Mouse (Mus musculus) frontal cortex, postnatal 36 days (tissue): ENCODE measurements around the gene Cacul1.

Source experiments
- DNase-seq, 2 experiments: peaks; one replicate each; pipeline ENCODE4 v3.0.0; 2022; ENCODE audit warnings: low spot score in 2 of 2

Gene Cacul1

DNA sequence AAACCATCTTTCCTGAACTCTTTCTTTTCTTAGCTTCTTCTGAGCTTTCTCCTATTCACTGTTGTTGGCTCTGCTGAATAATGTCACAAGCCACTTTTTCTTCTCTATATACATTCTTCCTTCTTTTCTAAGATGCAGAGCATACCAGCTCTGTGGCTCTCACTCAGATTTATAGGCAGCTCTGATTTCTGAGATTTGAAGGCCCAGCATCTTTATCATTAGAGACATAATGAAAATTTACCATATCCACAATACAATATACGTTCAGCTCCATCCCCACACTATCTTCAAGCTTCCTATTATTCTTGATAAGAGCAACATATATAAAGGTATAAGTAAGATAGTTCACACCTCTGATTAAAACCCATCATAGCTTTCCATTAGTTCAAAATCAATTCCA lies 50.7 kb downstream of the Cacul1 start:
- DNase-seq = no peak

DNA sequence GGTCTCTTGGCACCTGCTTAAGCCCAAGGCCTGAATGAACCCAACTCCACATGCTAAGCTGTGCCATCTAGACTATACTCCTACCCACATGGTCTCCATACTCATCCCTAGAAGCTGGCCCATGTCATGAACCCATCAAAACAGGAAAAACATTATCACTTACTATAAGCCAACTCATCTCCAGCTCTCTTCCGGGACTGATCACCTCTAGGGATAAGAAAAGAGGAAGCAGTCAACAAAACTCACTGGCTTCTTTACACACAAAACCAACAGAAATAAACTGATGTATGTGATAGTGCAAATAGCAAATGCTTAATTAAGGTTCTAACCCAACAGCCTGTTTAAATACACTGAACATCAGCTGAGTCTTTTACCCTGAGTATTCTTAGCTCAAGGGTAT lies 51.5 kb downstream of the Cacul1 start:
- no peak for DNase-seq

DNA sequence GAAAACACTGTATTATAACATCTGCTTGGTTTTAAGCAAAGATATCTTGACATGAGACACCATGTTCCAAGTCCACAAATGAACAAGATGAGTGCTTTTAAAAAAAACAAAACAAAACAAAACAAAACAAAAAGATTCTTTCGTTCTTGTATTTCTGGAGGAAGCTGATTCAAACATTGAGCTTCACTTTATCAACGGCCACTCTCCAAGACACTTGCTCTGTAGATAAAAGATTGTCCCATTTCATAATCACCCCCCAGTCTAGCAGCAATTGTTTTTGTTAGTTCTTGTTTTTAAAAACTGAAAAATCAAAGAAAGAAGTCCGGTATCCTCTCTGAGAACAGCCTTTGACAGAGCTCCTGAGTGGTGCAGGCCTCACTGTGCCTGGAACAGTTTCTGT lies 52.2 kb downstream of the Cacul1 start:
- no peak for DNase-seq

DNA sequence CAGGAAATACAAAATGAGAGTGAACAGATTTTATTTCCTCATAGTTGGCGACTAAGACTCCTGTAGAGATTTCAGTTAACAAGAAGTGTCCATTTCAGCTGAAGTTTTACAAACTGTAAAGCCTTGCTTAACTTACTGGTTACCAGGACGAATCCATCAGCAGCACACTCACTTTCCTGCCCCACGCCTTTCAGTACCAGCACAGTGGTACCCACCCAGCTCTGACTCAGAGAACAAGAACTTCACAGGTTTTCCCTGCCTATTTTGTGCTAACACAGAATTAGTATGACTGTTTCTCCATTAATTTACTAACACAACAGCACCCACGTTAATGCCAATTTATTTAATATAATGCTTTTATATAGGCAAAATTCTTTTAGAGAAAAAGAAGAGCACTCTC lies 53.9 kb downstream of the Cacul1 start:
- no peak for DNase-seq

DNA sequence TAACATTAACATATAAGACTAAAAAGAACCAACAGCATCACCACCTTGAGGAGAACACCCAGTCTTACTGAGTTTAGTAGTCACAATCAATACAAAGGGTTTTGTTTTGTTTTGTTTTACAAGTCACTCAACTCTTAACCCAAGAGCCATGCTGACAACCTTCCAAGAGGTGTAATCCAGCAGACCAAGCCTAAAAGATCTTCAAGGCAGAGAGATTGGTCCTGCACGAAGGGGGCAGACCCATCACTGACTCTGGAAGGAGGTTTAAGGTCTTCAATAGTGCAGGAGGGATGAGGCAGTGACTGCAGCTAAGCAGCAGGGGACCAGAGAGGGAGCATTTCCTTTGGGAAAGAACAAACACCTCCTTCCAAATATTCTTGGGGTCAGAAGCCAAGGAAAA lies 55.7 kb downstream of the Cacul1 start:
- no peak for DNase-seq

DNA sequence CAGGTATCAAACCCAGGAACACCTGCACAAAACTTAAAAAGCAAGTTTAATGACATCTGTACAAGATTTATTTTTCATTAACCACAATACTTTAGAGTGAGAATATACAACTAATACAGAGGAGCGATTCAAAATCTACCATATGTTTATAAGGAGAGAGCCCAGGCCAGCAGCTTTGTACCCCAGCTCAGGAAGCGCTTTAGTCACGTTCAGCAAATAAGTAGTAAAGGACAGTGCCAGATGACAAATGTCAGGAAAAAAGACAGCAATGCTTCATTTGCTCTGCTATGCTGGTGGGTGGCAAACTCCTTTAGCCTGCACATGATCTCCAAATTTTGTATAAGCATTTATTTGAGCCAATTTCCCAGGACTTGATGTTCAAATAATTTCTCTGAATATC lies 56.1 kb downstream of the Cacul1 start:
- no peak for DNase-seq

DNA sequence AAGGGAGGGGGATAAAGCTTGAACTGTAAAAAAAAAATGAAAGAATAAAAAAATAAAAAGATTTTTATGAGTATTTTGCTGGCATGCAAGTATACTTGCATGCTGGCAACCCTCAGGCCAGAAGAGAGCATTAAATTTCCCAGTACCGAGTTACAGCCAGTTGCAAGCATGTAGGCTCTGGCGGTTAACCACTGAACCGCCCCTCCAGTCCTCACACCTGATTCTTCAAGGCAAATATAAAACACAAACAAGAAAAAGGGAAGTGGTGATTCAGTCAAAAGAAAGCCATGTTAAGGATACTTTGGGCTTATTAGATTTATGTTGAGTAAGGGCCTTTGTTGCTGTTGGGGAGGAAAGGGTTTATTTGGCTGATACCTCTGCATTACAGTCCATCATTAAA lies 60.7 kb downstream of the Cacul1 start:
- DNase-seq = no peak

DNA sequence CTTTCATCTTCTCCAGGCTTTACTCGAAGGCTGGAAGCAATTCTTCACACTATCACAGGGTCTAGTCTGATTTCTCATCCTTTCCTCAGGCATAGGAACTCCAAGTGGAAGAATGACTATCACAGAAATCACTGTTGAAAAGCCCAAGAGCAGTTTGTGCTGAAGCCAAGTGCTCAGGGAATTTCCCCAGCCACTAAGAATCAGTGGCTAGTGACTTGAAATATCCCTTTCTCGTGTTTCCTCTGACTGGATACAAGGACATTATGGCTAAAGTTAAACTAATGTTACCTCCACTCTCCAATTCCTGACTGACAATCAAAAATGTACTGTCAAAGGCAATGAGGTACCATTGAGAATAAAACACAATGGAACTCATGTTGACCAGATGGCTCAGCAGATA lies 65.8 kb downstream of the Cacul1 start:
- no peak for DNase-seq

DNA sequence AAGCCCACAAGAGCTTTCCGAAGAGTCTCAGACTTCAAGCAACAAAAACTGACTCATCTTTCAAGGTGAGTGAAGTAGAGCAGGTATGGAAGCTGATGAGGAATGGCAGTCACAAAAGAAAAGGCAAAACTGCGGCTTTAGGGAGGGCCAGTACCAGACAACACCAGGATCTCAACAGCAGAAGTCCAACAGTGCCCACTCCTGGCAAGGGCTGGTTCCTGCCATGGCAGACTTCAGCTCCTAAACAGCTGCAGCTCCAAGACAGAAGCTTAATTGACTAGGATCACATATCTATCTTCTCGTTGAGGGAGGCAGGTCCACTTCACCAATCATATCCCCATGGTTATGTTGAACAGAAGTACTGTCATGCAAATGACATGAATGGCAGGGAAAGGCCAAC lies 67.4 kb downstream of the Cacul1 start:
- peak; percentile 8 to 11 for DNase-seq

DNA sequence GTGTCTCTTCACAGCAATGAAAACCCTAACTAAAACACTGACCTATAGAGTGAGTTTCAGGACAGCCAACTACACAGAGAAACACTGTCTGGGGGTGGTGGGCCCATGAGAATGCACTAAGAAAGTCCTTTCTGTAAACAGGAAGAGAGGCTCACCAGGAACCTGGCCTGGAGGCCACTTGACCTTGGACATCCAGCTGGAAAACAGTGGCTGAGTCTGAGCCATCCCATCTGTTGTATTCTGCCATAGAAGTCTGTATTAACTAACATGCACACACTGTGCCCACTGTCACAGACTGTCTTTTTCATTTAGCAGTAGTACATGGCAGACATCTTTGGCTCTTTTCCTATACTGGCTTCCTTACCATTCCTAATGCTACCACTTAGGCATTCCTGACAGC lies 80.6 kb downstream of the Cacul1 start:
- DNase-seq = no peak

DNA sequence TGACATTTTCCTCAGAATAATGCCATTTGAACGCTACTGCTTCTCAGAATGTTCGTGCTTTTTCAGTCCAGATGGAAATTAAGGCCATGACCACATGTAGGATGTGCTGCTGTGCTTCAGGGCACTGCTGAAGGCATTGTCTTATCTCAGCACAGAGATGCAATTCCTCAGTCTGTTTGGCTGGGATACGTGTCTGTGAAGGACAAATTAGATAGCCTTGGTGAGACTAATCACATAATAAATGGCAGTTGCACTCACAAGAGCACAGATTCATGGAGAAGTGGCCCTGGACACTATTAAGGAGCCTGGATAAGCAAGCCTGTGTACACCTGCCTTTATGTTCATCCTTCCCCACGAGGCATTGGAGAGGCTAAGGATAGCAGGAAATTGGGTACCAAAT lies 83.7 kb downstream of the Cacul1 start:
- DNase-seq = no peak

DNA sequence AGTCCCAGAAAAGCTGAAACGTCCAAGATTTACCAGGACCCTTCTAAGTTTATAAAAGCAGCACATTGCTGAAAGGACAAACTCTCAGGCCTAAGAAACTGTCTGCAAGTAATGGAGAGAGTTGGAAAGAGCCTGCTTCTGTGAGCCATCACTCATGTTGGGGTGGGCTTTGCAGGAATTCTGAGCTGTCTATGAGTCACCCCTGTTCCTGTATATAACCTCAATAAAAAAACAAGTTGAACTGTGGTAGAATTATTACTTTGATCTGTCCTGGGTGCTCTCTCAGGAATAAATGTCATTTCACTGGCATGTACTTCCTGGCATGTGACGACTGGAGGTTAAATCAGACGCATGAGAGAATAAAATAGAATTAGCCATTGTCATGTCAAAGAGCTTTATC lies 85.1 kb downstream of the Cacul1 start:
- no peak for DNase-seq

DNA sequence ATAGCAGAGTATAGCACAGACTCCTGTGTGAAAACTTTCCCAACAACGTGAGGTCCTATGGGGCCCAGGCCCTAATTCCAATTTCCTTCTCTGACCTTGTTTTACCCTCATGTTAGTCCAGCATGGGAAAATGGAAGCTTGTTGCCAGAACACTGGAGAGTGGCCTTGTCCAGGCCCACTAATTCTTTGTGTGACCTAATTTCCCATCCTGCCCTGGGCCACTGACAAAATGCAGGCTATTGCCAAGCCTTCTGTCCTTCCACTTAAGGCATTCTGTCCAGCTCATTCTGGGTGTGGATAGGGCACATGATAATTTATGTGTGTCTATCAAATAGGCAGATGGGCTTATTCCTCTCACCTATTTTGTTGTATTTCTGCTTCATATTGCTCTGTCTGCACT lies 91.3 kb downstream of the Cacul1 start:
- no peak for DNase-seq

DNA sequence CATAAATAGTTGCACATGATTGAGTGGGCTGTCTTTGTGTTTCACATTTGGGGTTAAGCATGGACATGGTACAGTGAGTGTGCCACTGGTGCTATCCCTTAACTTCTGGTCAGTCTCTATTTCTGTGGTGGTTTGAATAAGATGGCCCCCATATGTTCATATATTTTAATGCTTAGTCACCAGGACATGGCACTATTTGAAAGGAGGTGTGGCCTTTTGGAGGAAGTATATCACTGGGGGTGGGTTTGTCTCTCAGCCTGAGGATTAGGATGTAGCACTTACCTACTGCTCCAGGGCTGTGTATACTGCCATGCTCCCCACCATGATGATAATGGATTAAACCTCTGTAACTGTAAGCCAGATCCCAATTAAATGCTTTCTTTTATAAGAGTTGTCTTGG lies 95.6 kb downstream of the Cacul1 start:
- DNase-seq = no peak

DNA sequence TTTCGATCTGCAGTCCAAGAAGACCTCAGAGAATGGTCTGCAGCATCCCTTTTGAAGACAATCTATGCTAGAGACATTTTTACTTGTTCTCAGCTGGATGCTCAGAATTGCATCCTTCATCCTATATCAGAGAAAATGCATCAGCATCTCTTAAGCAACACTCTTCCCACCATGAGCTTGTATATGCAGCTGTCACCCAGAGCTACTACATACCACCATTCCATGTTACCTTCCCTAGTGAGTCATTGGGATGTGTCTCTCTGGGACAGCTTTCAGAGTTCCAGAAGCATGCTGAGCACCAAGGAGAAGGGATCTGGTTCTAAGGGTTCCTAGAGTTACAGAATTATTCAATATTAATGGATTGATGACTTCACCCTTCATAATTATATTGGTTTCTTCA lies 102.0 kb downstream of the Cacul1 start:
- DNase-seq = no peak

DNA sequence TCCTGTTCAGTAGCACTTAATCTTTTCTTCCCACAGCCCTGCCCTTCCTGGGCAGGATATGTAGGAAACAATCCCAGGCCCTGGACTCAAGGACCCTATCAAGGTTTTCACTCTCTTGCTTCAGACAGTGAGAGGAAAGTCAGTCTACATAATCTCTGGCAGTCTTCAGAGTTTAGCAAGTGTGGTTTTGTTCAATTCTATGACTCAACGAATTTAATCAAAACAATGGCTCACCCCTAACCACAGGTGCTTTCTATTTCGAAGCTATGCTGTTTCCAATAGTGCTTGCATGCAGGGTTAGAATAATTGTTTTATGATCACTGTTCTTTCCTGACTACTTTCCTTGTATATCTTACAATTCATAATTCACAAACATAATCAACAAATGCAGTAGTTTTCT lies 103.0 kb downstream of the Cacul1 start:
- DNase-seq = no peak
